Mouse (Mus musculus) heart, adult 2 months (tissue): ENCODE measurements around the gene Kcnq1. TPM values are rescaled to one million over a fixed set of nuclear protein-coding genes. Genes with fewer than 3 reads are reported as not detected.

ENCODE experiments used
- DNase-seq, 2 experiments: peaks; one replicate each; pipeline ENCODE4 v3.0.0; 2021
- H3K27ac ChIP-seq: fragments of 200-600 bp; 2 replicates; pipeline ENCODE4 v1.8.1; 2022
- H3K27me3 ChIP-seq: fragments of 200-500 bp; 2 replicates; pipeline ENCODE4 v1.6.1; 2012; ENCODE audit warnings: mild to moderate bottlenecking, low read length, inconsistent platforms, mixed read lengths; ENCODE audit not compliant: control insufficient read depth, insufficient read depth
- H3K36me3 ChIP-seq: fragments of 200-500 bp; 2 replicates; pipeline ENCODE4 v1.6.1; 2012; ENCODE audit warnings: low read length, inconsistent platforms; ENCODE audit not compliant: control insufficient read depth, insufficient read depth
- H3K4me1 ChIP-seq: fragments of 200-500 bp; 2 replicates; pipeline ENCODE4 v1.6.1; 2011; ENCODE audit warnings: low read length; ENCODE audit not compliant: control insufficient read depth, insufficient read depth
- H3K4me3 ChIP-seq: fragments of 200-600 bp; 2 replicates; pipeline ENCODE4 v1.8.1; 2022
- H3K79me2 ChIP-seq: fragments of 200-500 bp; replicated peaks from 2 replicates; pipeline ENCODE4 v1.6.1; 2012; ENCODE audit warnings: mild to moderate bottlenecking, inconsistent platforms, low read length, moderate library complexity, mixed read lengths; ENCODE audit not compliant: control insufficient read depth, insufficient read depth
- H3K9ac ChIP-seq: fragments of 200-500 bp; 2 replicates; pipeline ENCODE4 v1.6.1; 2012; ENCODE audit warnings: low read depth, mild to moderate bottlenecking, control low read depth, inconsistent platforms, low read length, mixed read lengths
- CTCF ChIP-seq: fragments of 200-600 bp; IDR thresholded peaks from 2 replicates; pipeline ENCODE4 v1.8.1; 2022; ENCODE audit warnings: antibody characterized with exemption, mild to moderate bottlenecking, moderate library complexity
- EP300 ChIP-seq: fragments of 200-500 bp; IDR thresholded peaks from 2 replicates; pipeline ENCODE4 v1.6.1; 2011; ENCODE audit warnings: low read depth, low read length, control low read depth; ENCODE audit not compliant: insufficient read depth
- POLR2A ChIP-seq: fragments of 200-500 bp; IDR thresholded peaks from 2 replicates; pipeline ENCODE4 v1.6.1; 2011; ENCODE audit warnings: mild to moderate bottlenecking, low read depth, low read length, control low read depth; ENCODE audit not compliant: insufficient read depth
- WGBS: fragments of 180-500 bp; shearing (Covaris S2); methylation state at CpG from one replicate; pipeline ENCODE4 v1.1.7; 2018; 5-methylcytosine and 5-hydroxymethylcytosine counted together
- intact Hi-C: fragments of 180-260 bp; cut with DNase I; formaldehyde crosslinking; loops from one replicate; pipeline ENCODE4 v1.15.1; 2025
- polyA plus RNA-seq: library from polyadenylated mRNA; depleted of rRNA; stranded (reverse); fragments of >200 nt; gene quantifications from 2 replicates; pipeline ENCODE4 v1.2.3, GENCODE M21; 2012
- total RNA-seq, 2 experiments: library from RNA; stranded (reverse); gene quantifications; 2 replicates each; pipeline ENCODE4 v1.2.3; 2021

Kcnq1 gene
- total and polyA plus RNA-seq, 3 experiments = 32.4 to 42.0 (median 34.2) TPM

DNA sequence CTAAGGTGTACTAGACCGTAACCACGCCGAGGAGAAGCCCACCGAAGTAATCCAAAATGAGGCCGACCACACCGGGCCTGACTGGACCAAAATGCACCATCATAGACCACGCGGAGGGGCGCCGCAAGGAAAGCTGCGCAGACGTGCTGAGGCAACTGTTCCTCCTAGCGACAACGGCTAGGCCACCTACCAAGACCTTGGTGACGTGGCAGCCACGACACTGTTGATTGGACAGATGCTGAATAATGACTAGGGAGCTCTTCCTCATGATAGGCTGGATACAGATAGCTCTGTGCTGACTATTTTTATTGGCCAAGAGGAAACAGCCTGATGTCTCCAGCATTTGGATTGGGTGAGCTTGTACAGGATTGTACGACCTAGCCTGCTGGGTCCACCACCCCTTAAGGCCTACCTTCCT is 190.2 kb downstream of the Kcnq1 start:
- H3K4me3 ChIP-seq = peak overlapping the region; percentile 63
- H3K4me1 ChIP-seq = peaks cover 1% of the 10 kb centered on the region; the same call in 1 of the 2 replicates
- 50% methylated on average over 17 of the region's 17 CpGs for WGBS
- TF ChIP-seq CTCF (peak; percentile 10; the same call in 1 of the 2 replicates), EP300 (no peak), POLR2A (peak; percentile 96)
- peak overlapping the region; percentile 74 for H3K27ac ChIP-seq
- DNase-seq = peak; percentile 83 to 92
- intact Hi-C loops = loop anchor here (5.0 kb wide), 2 partner anchors 59 to 166 kb away; partner anchors contain the start of gene Cdkn1c
- peaks cover 3% of the 10 kb centered on the region for H3K79me2 ChIP-seq
- no peaks in the 10 kb centered on the region for H3K27me3 ChIP-seq
- no peaks in the 10 kb centered on the region for H3K36me3 ChIP-seq
- peak overlapping the region; percentile 30 for H3K9ac ChIP-seq

DNA sequence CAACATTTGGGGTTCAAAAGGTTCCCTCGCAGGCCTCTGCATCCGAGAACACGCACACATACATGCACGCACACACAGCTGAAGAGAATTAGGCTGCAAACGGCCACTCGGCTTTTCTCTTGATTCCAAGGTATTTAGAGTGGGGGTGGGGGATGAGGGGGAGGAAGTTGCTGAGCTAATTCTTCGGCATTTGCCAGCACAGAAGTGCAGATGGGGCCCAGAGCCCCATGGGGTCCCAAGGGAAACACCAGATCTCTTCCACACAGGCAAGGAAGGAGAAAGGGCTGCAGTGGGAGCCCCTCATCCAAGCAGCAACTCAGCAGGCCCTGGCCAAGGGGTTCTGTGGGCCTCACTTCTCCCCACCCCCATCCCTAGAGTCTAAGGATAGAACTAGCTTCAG is 193.9 kb downstream of the Kcnq1 start:
- intact Hi-C loops = no loop called here
- Histone ChIP-seq H3K9ac (no peak overlapping the region), H3K79me2 (no peaks in the 10 kb centered on the region), H3K4me3 (no peak overlapping the region), H3K4me1 (peaks cover 1% of the 10 kb centered on the region; the same call in 1 of the 2 replicates), H3K36me3 (no peaks in the 10 kb centered on the region), H3K27me3 (no peaks in the 10 kb centered on the region), H3K27ac (no peak overlapping the region)
- no peak for TF ChIP-seq POLR2A
- no peak for TF ChIP-seq EP300
- TF ChIP-seq CTCF = no peak
- no peak for DNase-seq
- WGBS = 60% methylated on average over 7 of the region's 7 CpGs

DNA sequence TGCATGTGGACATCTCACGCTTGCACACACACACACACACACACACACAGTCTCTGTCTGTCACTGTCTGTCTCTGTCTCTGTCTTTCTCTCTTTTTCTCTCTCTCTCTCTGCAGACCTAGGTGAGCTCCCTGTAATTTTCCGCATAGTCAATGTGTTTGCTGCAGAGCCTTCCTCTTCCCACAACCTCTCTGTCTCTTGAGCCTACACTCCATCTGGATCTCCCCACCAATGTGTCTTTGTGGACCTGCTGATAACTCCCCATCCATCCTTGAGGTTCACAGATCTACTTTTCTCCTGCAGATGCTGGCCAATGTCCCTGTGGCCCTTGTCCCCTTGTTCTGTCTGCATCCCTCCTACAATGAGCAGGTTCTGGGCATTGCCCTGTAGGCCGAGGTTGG is 194.5 kb downstream of the Kcnq1 start:
- Histone ChIP-seq H3K79me2 (no peaks in the 10 kb centered on the region), H3K27ac (no peak overlapping the region), H3K4me3 (no peak overlapping the region), H3K4me1 (peaks cover 1% of the 10 kb centered on the region; the same call in 1 of the 2 replicates), H3K36me3 (no peaks in the 10 kb centered on the region), H3K9ac (no peak overlapping the region), H3K27me3 (no peaks in the 10 kb centered on the region)
- DNase-seq = no peak
- intact Hi-C loops = no loop called here
- TF ChIP-seq CTCF = no peak
- TF ChIP-seq POLR2A = no peak
- no peak for TF ChIP-seq EP300
- WGBS = 95% methylated on average over 3 of the region's 3 CpGs

DNA sequence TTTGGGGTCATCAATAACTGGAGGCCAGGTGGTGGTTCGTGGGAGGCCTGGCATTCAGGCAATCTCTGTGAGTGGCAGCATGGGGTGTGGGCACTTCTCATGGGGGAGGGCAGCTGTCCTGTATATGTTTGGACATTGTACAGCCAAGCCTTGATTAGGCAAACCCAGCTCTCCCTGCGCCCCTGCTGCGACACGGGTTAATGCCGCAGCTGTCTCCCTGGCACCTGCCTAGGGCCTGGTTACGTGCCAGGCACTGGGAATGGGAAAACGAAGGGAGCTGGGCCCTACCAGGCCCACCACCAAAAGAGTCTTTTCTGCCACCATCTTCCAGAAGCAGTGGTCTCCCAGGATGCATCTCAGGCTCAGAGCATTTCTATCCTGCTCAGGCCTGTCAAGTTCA is 196.0 kb downstream of the Kcnq1 start:
- Histone ChIP-seq H3K4me3 (no peak overlapping the region), H3K27ac (no peak overlapping the region), H3K79me2 (no peaks in the 10 kb centered on the region), H3K27me3 (no peaks in the 10 kb centered on the region), H3K4me1 (no peaks in the 10 kb centered on the region), H3K9ac (no peak overlapping the region), H3K36me3 (no peaks in the 10 kb centered on the region)
- TF ChIP-seq POLR2A (no peak), CTCF (no peak), EP300 (no peak)
- 83% methylated on average over 7 of the region's 7 CpGs for WGBS
- intact Hi-C loops = no loop called here
- DNase-seq = no peak

DNA sequence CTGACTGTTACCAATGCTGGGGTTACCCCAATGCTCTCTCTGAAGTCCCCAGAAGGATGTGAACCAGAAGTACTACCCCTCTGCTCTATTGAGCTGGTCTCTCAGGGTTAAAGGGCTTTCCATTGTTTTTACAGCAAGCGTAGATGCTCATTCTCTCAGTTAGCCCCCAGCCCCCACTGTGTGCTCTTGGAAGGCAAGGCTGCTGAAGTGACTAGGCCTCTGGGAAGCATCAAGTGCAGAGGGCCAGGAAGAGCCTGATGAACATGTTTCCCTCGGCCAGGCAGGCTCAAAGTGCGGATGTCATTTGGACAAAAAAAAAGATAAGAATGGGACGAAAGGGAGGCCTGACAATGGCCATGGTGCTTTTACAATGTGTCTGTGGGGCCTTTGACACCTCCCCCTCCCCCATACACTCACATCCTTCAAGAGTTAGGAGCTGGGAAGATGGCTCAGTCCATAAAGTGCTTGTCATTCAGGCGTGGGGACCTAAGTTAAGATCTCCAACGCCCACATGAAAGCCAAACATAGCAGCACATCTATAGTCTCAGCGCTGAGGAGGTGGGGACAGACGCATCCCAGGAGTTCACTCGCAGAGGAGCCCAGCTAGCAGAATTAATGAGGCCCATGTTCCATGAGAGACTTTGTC is 196.6 kb downstream of the Kcnq1 start:
- Histone ChIP-seq H3K9ac (no peak overlapping the region), H3K27ac (no peak overlapping the region), H3K36me3 (no peaks in the 10 kb centered on the region), H3K27me3 (no peaks in the 10 kb centered on the region), H3K79me2 (no peaks in the 10 kb centered on the region), H3K4me3 (no peak overlapping the region), H3K4me1 (no peaks in the 10 kb centered on the region)
- WGBS = 45% methylated on average over 9 of the region's 9 CpGs
- TF ChIP-seq POLR2A (no peak), CTCF (no peak), EP300 (no peak)
- DNase-seq = no peak
- intact Hi-C loops = no loop called here

DNA sequence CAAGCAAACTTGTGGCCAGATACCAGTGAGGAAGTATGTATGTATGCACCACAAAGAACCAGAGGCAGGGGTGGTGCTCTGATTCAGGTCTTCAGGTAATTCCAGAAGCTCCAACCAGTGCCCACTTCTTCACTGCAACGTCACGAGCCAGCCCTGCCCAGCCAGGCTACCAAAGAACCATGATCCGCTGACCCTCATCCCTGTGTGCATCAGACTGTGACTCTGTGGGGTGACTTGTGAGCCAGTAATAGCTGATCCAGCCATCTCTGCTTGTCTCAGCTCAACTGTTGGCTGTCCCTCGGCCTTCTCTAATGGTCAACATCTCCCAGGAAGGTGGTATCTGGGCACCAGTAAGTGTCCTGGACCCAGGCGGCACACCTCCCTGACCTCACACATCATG is 197.4 kb downstream of the Kcnq1 start:
- DNase-seq = no peak
- Histone ChIP-seq H3K27me3 (no peaks in the 10 kb centered on the region), H3K4me3 (no peak overlapping the region), H3K27ac (no peak overlapping the region), H3K79me2 (no peaks in the 10 kb centered on the region), H3K9ac (no peak overlapping the region), H3K4me1 (no peaks in the 10 kb centered on the region), H3K36me3 (no peaks in the 10 kb centered on the region)
- 100% methylated on average over 5 of the region's 5 CpGs for WGBS
- intact Hi-C loops = no loop called here
- TF ChIP-seq CTCF (no peak), EP300 (no peak), POLR2A (no peak)
